Mouse (Mus musculus) erythroblast, adult 5-6 weeks (primary cell): ENCODE results near the gene Vmn2r118. TPM values are rescaled to one million over a fixed set of nuclear protein-coding genes. Genes with fewer than 3 reads are reported as not detected.

Source experiments
- ATAC-seq: replicated peaks from 2 replicates; pipeline ENCODE4 v1.8.0; 2016; ENCODE audit warnings: moderate number of reproducible peaks, mild to moderate bottlenecking, moderate TSS enrichment, inconsistent platforms; ENCODE audit not compliant: poor library complexity, low FRiP score, severe bottlenecking
- total RNA-seq, 2 experiments: library from RNA; stranded (forward) in 1 of 2; stranded (reverse) in 1 of 2; fragments of 150-400 nt in 1 of 2; fragments of 200-764, 138-1000 nt in 1 of 2; gene quantifications; 2 replicates each; pipeline versions ENCODE4 v1.2.3 to v1.2.4; 2015 to 2017; ENCODE audit warnings: low replicate concordance in 2 of 2

Gene Vmn2r118
- not detected in 2 replicates for total RNA-seq (2015; ENCODE audit: low replicate concordance)
- total RNA-seq (2017; ENCODE audit: low replicate concordance) = 0.14 TPM in 1 of 2 replicates, not detected in the other

DNA sequence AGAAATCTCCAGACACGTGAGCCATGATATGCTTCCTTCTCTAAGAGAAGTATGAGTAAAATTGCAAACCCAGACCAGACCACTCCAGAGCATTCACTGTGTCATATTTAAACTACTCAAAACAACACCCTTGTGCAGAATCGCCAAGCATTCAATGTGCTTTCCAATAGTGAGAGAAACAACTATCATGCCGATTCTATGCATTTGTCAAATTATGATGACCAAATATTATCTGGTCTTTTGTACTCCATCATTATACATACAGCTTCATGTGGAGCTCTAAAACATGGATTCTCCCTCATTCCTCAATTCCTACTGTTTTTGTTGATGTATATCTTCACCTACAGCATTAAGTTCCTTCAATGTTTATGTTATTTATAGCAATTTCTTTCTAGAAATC, at the start of gene Vmn2r118:
Gene Vmn2r118 (minus strand): TSS at position 101 of the 400 bp plus-strand sequence.
- ATAC-seq = no peak

DNA sequence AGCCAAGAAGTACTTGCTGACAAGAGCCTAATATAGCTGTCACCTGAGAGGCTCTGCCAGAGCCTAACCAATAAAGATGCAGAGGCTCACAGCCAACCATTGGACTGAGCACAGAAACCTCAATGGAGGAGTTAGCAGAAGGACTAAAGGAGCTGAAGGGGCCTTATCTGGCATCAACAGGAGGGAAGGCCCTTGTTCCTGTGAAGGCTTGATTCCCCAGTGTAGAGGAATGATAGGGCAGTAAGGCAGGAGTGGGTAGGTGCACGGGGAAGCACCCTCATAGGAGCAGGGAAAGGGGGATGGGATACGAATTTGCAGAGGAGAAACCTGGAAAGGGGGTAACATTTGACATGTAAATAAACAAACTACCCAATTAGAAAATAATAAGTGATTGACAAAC, 36.1 kb upstream of the Vmn2r118 start:
- ATAC-seq = no peak

DNA sequence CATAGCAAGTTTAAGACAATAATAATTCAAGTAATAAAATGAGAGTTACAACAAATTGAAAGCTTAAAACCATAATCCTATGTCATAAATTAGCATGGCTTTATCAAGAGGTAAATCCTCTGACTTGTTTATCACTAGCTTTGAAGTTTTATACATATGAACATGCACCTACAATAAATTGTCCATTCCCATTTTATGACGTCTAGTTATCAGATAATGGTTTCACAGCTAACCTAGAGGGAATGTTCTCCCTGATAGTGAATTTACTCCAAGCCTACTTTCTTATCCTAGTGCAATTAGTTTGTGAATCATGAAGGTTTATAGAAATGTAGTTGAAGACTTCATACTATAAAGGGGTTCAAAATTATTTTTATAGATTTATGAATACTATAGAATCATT, 34.2 kb downstream of the Vmn2r118 start:
- no peak for ATAC-seq

GRCm38 (mm10) chr17:55561774-55562173, 63.2 kb downstream of the Vmn2r118 start:
- ATAC-seq = no peak

DNA sequence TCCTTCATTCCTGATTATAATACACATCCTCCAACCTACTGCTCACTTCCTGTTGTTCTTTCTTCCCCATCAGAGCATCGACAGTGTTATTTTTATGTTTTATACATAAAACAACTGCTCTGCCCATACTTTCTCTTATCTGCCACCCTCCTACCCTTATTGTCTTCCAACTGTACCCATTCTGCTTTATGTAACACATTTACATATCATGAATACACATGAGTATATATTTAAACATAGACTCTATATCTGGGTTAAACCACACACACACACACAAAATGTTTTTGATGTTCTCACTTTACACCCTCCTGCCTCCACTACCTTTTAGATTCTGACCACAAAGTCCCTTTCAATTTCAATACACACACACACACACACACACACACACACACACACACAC, 76.5 kb downstream of the Vmn2r118 start:
- no peak for ATAC-seq

Other genes with a start within 250 kb of the Vmn2r118 start
- not detected in 2 replicates for gene St6gal2, start 179.8 kb downstream of the Vmn2r118 start, total RNA-seq (2015; ENCODE audit: low replicate concordance)
- gene St6gal2, start 179.8 kb downstream of the Vmn2r118 start, total RNA-seq (2017; ENCODE audit: low replicate concordance) = not detected in 2 replicates
- gene Pot1b, start 87.4 kb upstream of the Vmn2r118 start, total RNA-seq (2015; ENCODE audit: low replicate concordance) = 7.5 and 16.1 TPM in 2 replicates
- gene Pot1b, start 87.4 kb upstream of the Vmn2r118 start, total RNA-seq (2017; ENCODE audit: low replicate concordance) = 21.2 and 34.3 TPM in 2 replicates
- gene Adgre4, start 124.8 kb upstream of the Vmn2r118 start, total RNA-seq (2015; ENCODE audit: low replicate concordance) = 16.3 and 19.8 TPM in 2 replicates
- gene Adgre4, start 124.8 kb upstream of the Vmn2r118 start, total RNA-seq (2017; ENCODE audit: low replicate concordance) = 6.3 and 7.5 TPM in 2 replicates